Mouse (Mus musculus) embryonic facial prominence, embryonic 10.5 days (tissue): Measurements from ENCODE around the gene Bcl7c. TPM values are rescaled to one million over a fixed set of nuclear protein-coding genes. Genes with fewer than 3 reads are reported as not detected.
"Not testable (repeated sequence)": the region's sequence is repeated elsewhere in the genome, so short reads cannot be mapped to it uniquely, and the experiment has no call there.

Experiments
- DNase-seq: peaks from one replicate; pipeline ENCODE4 v3.0.0-alpha.2; 2017; ENCODE audit warnings: low spot score
- H3K27ac ChIP-seq: fragments of 300-500 bp; sonication (generic); replicated peaks from 2 replicates; pipeline ENCODE4 v1.5.1; 2016; ENCODE audit warnings: mild to moderate bottlenecking
- H3K27me3 ChIP-seq: fragments of 300-500 bp; sonication (generic); replicated peaks from 2 replicates; pipeline ENCODE4 v1.6.1; 2016; ENCODE audit warnings: low read depth, mild to moderate bottlenecking; ENCODE audit not compliant: poor library complexity, severe bottlenecking
- H3K36me3 ChIP-seq: fragments of 300-500 bp; sonication (generic); replicated peaks from 2 replicates; pipeline ENCODE4 v1.6.1; 2016; ENCODE audit warnings: mild to moderate bottlenecking, moderate library complexity
- H3K4me1 ChIP-seq: fragments of 300-500 bp; sonication (generic); 2 replicates; pipeline ENCODE4 v1.6.1; 2016
- H3K4me3 ChIP-seq: fragments of 300-500 bp; sonication (generic); 2 replicates; pipeline ENCODE4 v1.5.1; 2016; ENCODE audit warnings: mild to moderate bottlenecking, moderate library complexity
- H3K9me3 ChIP-seq: fragments of 300-500 bp; sonication (generic); 2 replicates; pipeline ENCODE4 v1.6.1; 2016; ENCODE audit warnings: mild to moderate bottlenecking
- WGBS: fragments of 180-500 bp; shearing (Covaris S2); methylation state at CpG from one replicate; pipeline ENCODE4 v1.1.7; 2016; 5-methylcytosine and 5-hydroxymethylcytosine counted together
- polyA plus RNA-seq: library from polyadenylated mRNA; unstranded; fragments of >200 nt; fragmentation: Nextera tagmentation; extraction: Ambion mirVana; gene quantifications from 2 replicates; pipeline ENCODE4 v1.2.1, GENCODE M21; 2016

Bcl7c gene
- polyA plus RNA-seq, 1 experiment from 2014 or later = 70.0 TPM

- Histone ChIP-seq H3K4me1 (peaks cover 74% of the 10 kb centered on the region), H3K4me3 (peak overlapping the region; percentile 58; the same call in 1 of the 2 replicates), H3K9me3 (no peaks in the 10 kb centered on the region), H3K27ac (peak overlapping the region; percentile 91), H3K27me3 (no peaks in the 10 kb centered on the region), H3K36me3 (peaks cover 9% of the 10 kb centered on the region)
- no peak for DNase-seq
- 69% methylated on average over 3 of the region's 3 CpGs for WGBS
These were observed 2.7 kb upstream of the Bcl7c start for GRCm38 (mm10) chr7:127711456-127711855.

GRCm38 (mm10) chr7:127711031-127711430, 2.3 kb upstream of the Bcl7c start:
- Histone ChIP-seq H3K4me1 (peaks cover 77% of the 10 kb centered on the region), H3K9me3 (no peaks in the 10 kb centered on the region), H3K27ac (peak overlapping the region; percentile 91), H3K36me3 (peaks cover 14% of the 10 kb centered on the region), H3K4me3 (no peak overlapping the region), H3K27me3 (no peaks in the 10 kb centered on the region)
- no peak for DNase-seq
- 94% methylated on average over 3 of the region's 3 CpGs for WGBS

GRCm38 (mm10) chr7:127709261-127709979, 687 bp upstream of the Bcl7c start:
- WGBS = 84% methylated on average over 5 of the region's 5 CpGs
- peak overlapping the region; percentile 98 for H3K27ac ChIP-seq
- no peaks in the 10 kb centered on the region for H3K9me3 ChIP-seq
- H3K4me1 ChIP-seq = peaks cover 82% of the 10 kb centered on the region
- H3K4me3 ChIP-seq = peak overlapping the region; percentile 83
- no peaks in the 10 kb centered on the region for H3K27me3 ChIP-seq
- DNase-seq = no peak
- H3K36me3 ChIP-seq = peaks cover 26% of the 10 kb centered on the region

GRCm38 (mm10) chr7:127707957-127708206, 851 bp downstream of the Bcl7c start:
- DNase-seq = no peak
- peak overlapping the region; percentile 83 for H3K4me3 ChIP-seq
- H3K9me3 ChIP-seq = no peaks in the 10 kb centered on the region
- H3K4me1 ChIP-seq = peaks cover 72% of the 10 kb centered on the region
- H3K27me3 ChIP-seq = no peaks in the 10 kb centered on the region
- under 1% methylated on average over 5 of the region's 5 CpGs for WGBS
- peak overlapping the region; percentile 98 for H3K27ac ChIP-seq
- peaks cover 41% of the 10 kb centered on the region for H3K36me3 ChIP-seq

- Histone ChIP-seq H3K36me3 (peaks cover 47% of the 10 kb centered on the region), H3K9me3 (no peaks in the 10 kb centered on the region), H3K4me3 (peak overlapping the region; percentile 83), H3K27ac (peak overlapping the region; percentile 98), H3K4me1 (peaks cover 66% of the 10 kb centered on the region), H3K27me3 (no peaks in the 10 kb centered on the region)
- WGBS = 19% methylated on average over 22 of the region's 22 CpGs
- DNase-seq = peak; percentile 81
These were observed 1.4 kb downstream of the Bcl7c start for GRCm38 (mm10) chr7:127707045-127707956.

GRCm38 (mm10) chr7:127705706-127706105, 3.0 kb downstream of the Bcl7c start:
- Histone ChIP-seq H3K27me3 (no peaks in the 10 kb centered on the region), H3K4me1 (peaks cover 51% of the 10 kb centered on the region), H3K4me3 (no peak overlapping the region), H3K9me3 (no peaks in the 10 kb centered on the region), H3K27ac (0 out of 2 replicates have a peak overlapping the region, but pooled peaks have one; percentile 35), H3K36me3 (peaks cover 61% of the 10 kb centered on the region)
- DNase-seq = no peak
- whole genome bisulfite sequencing = 83% methylated on average over 4 of the region's 4 CpGs

- peaks cover 71% of the 10 kb centered on the region for H3K36me3 ChIP-seq
- H3K27ac ChIP-seq = 0 out of 2 replicates have a peak overlapping the region, but pooled peaks have one; percentile 0
- 61% methylated on average over 6 of the region's 6 CpGs for WGBS
These were observed 4.1 kb downstream of the Bcl7c start for GRCm38 (mm10) chr7:127704598-127704997.

GRCm38 (mm10) chr7:127703561-127704178, 5.1 kb downstream of the Bcl7c start:
- H3K36me3 ChIP-seq = peaks cover 76% of the 10 kb centered on the region
- WGBS = 91% methylated on average over 8 of the region's 8 CpGs

More at GRCm38 (mm10) chr7:127704598-127704997, 4.1 kb downstream of the Bcl7c start:
- DNase-seq = no peak
- no peaks in the 10 kb centered on the region for H3K9me3 ChIP-seq
- no peaks in the 10 kb centered on the region for H3K27me3 ChIP-seq
- H3K4me1 ChIP-seq = peaks cover 48% of the 10 kb centered on the region
- no peak overlapping the region for H3K4me3 ChIP-seq

GRCm38 (mm10) chr7:127700712-127701331, 7.9 kb downstream of the Bcl7c start:
- Histone ChIP-seq H3K27ac (no peak overlapping the region), H3K27me3 (no peaks in the 10 kb centered on the region), H3K4me3 (no peak overlapping the region), H3K36me3 (peaks cover 66% of the 10 kb centered on the region), H3K4me1 (peaks cover 17% of the 10 kb centered on the region), H3K9me3 (no peaks in the 10 kb centered on the region)
- DNase-seq = no peak
- WGBS = 84% methylated on average over 3 of the region's 3 CpGs

More at GRCm38 (mm10) chr7:127703561-127704178, 5.1 kb downstream of the Bcl7c start:
- Histone ChIP-seq H3K27me3 (no peaks in the 10 kb centered on the region), H3K4me3 (no peak overlapping the region), H3K4me1 (peaks cover 40% of the 10 kb centered on the region), H3K9me3 (no peaks in the 10 kb centered on the region), H3K27ac (no peak overlapping the region)
- DNase-seq = no peak

GRCm38 (mm10) chr7:127698986-127699385, 9.7 kb downstream of the Bcl7c start:
- Histone ChIP-seq H3K27ac (no peak overlapping the region), H3K27me3 (no peaks in the 10 kb centered on the region), H3K36me3 (peaks cover 62% of the 10 kb centered on the region), H3K4me3 (no peak overlapping the region), H3K4me1 (peaks cover 3% of the 10 kb centered on the region; the same call in 1 of the 2 replicates), H3K9me3 (no peaks in the 10 kb centered on the region)
- WGBS = 87% methylated on average over 6 of the region's 6 CpGs
- no peak for DNase-seq

- not testable (repeated sequence) for H3K4me3 ChIP-seq, DNase-seq, H3K9me3 ChIP-seq, H3K4me1 ChIP-seq, H3K27me3 ChIP-seq, H3K27ac ChIP-seq
- peaks cover 35% of the 10 kb centered on the region for H3K36me3 ChIP-seq
- WGBS = 91% methylated on average over 7 of the region's 7 CpGs
These were observed 15.0 kb downstream of the Bcl7c start for GRCm38 (mm10) chr7:127693730-127694129.

GRCm38 (mm10) chr7:127693290-127693689, 15.4 kb downstream of the Bcl7c start:
- no peak overlapping the region for H3K4me3 ChIP-seq
- peaks cover 13% of the 10 kb centered on the region for H3K4me1 ChIP-seq
- H3K27me3 ChIP-seq = no peaks in the 10 kb centered on the region
- no peak for DNase-seq
- H3K9me3 ChIP-seq = no peaks in the 10 kb centered on the region
- 92% methylated on average over 8 of the region's 8 CpGs for WGBS
- no peak overlapping the region for H3K27ac ChIP-seq
- peaks cover 34% of the 10 kb centered on the region for H3K36me3 ChIP-seq
